Comparison of ENCODE assay signal across 12 mouse cellular contexts in genomic region chr4:41255564-41256210, GRCm38 (mm10). TPM values are rescaled to one million over a fixed set of nuclear protein-coding genes. Genes with fewer than 3 reads are reported as not detected.
DNase-seq lines count a peak whose midpoint lies in the region; TF ChIP-seq lines count a peak whose summit lies in the region.
"Had no signal": no experiment of that assay in that cellular context is flagged by ENCODE, and none has a peak within 500 bp of the region (broad histone marks: within the 10 kb centered on the region; RNA-seq: fewer than 3 reads in every experiment).

No protein-coding gene starts in this region.

- peak; percentile 37 for DNase-seq in gastrocnemius, adult 2 months
- no peak for DNase-seq in gastrocnemius, postnatal 36 days
- peak; percentile 20 to 27 for DNase-seq in frontal cortex, postnatal 14 days (ENCODE audit: low spot score in 2 of 2)
- DNase-seq in heart, postnatal 4 days = peak; percentile 15
- peak; percentile 31 for DNase-seq in right cerebral cortex, postnatal 14 days
- no peak for DNase-seq in ovary, postnatal 36 days (ENCODE audit: low spot score)
- no peak for DNase-seq in thymus, postnatal 0 days (ENCODE audit: low spot score)
- no peak for DNase-seq in testis, postnatal 14 days (ENCODE audit: low spot score)
- DNase-seq: cerebellum, adult 11-12 months had no signal

- TF ChIP-seq CTCF in gastrocnemius, adult 2 months (IDR thresholded peaks at IDR 0.05) = no peak

- peak overlapping the region; percentile 93 for H3K27ac ChIP-seq in gastrocnemius, adult 2 months
- H3K27ac ChIP-seq: hindbrain, embryonic 10.5 days; liver, embryonic 15.5 days had no signal

- intact Hi-C loops in gastrocnemius, adult 2 months (cut with DNase I) = loop anchor here (2.0 kb wide), 1 partner anchor 19 kb away; the partner anchor contains the start of gene Ubap2
- intact Hi-C loops in gastrocnemius, postnatal 36 days (cut with DNase I) = loop anchor here (1.0 kb wide), 1 partner anchor 14 kb away; no protein-coding TSS in a partner anchor

- peak overlapping the region; percentile 63 for H3K4me3 ChIP-seq in gastrocnemius, adult 2 months
- H3K4me3 ChIP-seq: erythroblast, embryonic 14.5 days; hindbrain, embryonic 10.5 days; liver, embryonic 15.5 days had no signal

RNA-seq across cellular contexts. Expression of gene Ubap2, which starts 19.3 kb away (rescaled TPM):
- total RNA-seq in gastrocnemius, adult 2 months (2021) = 10 to 100 TPM; 96.3 to 96.7 TPM
- 10 to 100 TPM; 86.8 to 88.5 TPM for total RNA-seq in gastrocnemius, postnatal 36 days (2021)
- total RNA-seq in heart, postnatal 4 days (2021) = 10 to 100 TPM; 79.9 to 89.9 TPM
- polyA plus RNA-seq in thymus, postnatal 0 days (2015; fragmentation: Nextera tagmentation; extraction: Ambion mirVana) = 32.1 and 37.7 TPM in 2 replicates

RNA-seq across cellular contexts. Expression of gene Dcaf12, which starts 59.0 kb away (rescaled TPM):
- 10 to 100 TPM; 27.3 to 28.9 TPM for total RNA-seq in gastrocnemius, adult 2 months (2021)
- 10 to 100 TPM; 23.9 to 27.4 TPM for total RNA-seq in gastrocnemius, postnatal 36 days (2021)
- 10 to 100 TPM; 38.5 to 46.0 TPM for total RNA-seq in heart, postnatal 4 days (2021)
- 53.3 and 54.4 TPM in 2 replicates for polyA plus RNA-seq in thymus, postnatal 0 days (2015; fragmentation: Nextera tagmentation; extraction: Ambion mirVana)

Comparison
In these comparisons a context has a peak if more than half of its experiments do, and no peak if none do; other contexts are left out.
1. DNase-seq: peak in gastrocnemius, adult 2 months (single experiment), frontal cortex, postnatal 14 days (2 of 2), heart, postnatal 4 days (single experiment) and right cerebral cortex, postnatal 14 days (single experiment); none in gastrocnemius, postnatal 36 days (0 of 2), ovary, postnatal 36 days (single experiment), thymus, postnatal 0 days (single experiment) and testis, postnatal 14 days (single experiment).